Mouse (Mus musculus) heart, embryonic 14.5 days (tissue): ENCODE measurements at regions not wholly inside any gene's neighbourhood (a gene's known extent, or its start where the extent isn't known, plus 50 kb on each side); places are given as distances from the start of the nearest gene placed in this dataset.

ENCODE experiments used
- ATAC-seq: fragments of 200-750 bp; cut with Nextera tagmentation; 2 replicates; pipeline ENCODE4 v1.8.0; 2017; ENCODE audit warnings: low read depth, moderate TSS enrichment; ENCODE audit not compliant: insufficient number of reproducible peaks, insufficient read depth, low FRiP score
- H3K27ac ChIP-seq, 2 experiments: fragments of 200-500 bp in 1 of 2; fragments of 300-500 bp in 1 of 2; sonication (generic) in 1 of 2; replicated peaks in 1 of 2; 2 replicates each; pipeline ENCODE4 v1.5.1; 2012 to 2014; ENCODE audit warnings: low read depth in 2 of 2, low read length in 2 of 2, control low read depth in 1 of 2, mild to moderate bottlenecking in 1 of 2, mixed read lengths in 1 of 2; ENCODE audit not compliant: control insufficient read depth in 1 of 2, insufficient read depth in 1 of 2
- H3K27me3 ChIP-seq: fragments of 300-500 bp; sonication (generic); 2 replicates; pipeline ENCODE4 v1.6.1; 2014; ENCODE audit warnings: mild to moderate bottlenecking, low read length, control low read depth; ENCODE audit not compliant: control insufficient read depth, insufficient read depth
- H3K36me3 ChIP-seq: fragments of 300-500 bp; sonication (generic); 2 replicates; pipeline ENCODE4 v1.6.1; 2014; ENCODE audit warnings: mild to moderate bottlenecking, control low read depth, low read length, mixed read lengths; ENCODE audit not compliant: control insufficient read depth, insufficient read depth
- H3K4me1 ChIP-seq, 2 experiments: fragments of 200-500 bp in 1 of 2; fragments of 300-500 bp in 1 of 2; sonication (generic) in 1 of 2; 2 replicates each; pipeline ENCODE4 v1.6.1; 2012 to 2014; ENCODE audit warnings: low read length in 2 of 2, control low read depth in 1 of 2, mixed read lengths in 1 of 2; ENCODE audit not compliant: control insufficient read depth in 2 of 2, insufficient read depth in 2 of 2
- H3K4me2 ChIP-seq: fragments of 300-500 bp; sonication (generic); 2 replicates; pipeline ENCODE4 v1.6.1; 2014; ENCODE audit warnings: mild to moderate bottlenecking, low read length
- H3K4me3 ChIP-seq, 2 experiments: fragments of 200-500 bp in 1 of 2; fragments of 300-500 bp in 1 of 2; sonication (generic) in 1 of 2; 2 replicates each; pipeline ENCODE4 v1.5.1; 2012 to 2014; ENCODE audit warnings: low read length in 2 of 2, mild to moderate bottlenecking in 2 of 2, control low read depth in 1 of 2, low read depth in 1 of 2, moderate library complexity in 1 of 2; ENCODE audit not compliant: control insufficient read depth in 1 of 2, insufficient read depth in 1 of 2
- H3K9ac ChIP-seq: fragments of 300-500 bp; sonication (generic); 2 replicates; pipeline ENCODE4 v1.6.1; 2014; ENCODE audit warnings: mild to moderate bottlenecking, low read length
- H3K9me3 ChIP-seq: fragments of 300-500 bp; sonication (generic); 2 replicates; pipeline ENCODE4 v1.6.1; 2016; ENCODE audit warnings: low read length, control low read depth; ENCODE audit not compliant: control insufficient read depth
- WGBS: fragments of 180-500 bp; shearing (Covaris S2); extraction: QIAGEN DNeasy Blood & Tissue Kit; methylation state at CpG from one replicate; pipeline ENCODE4 v1.1.7; 2014; 5-methylcytosine and 5-hydroxymethylcytosine counted together

- WGBS = 90% methylated on average over 9 of the region's 9 CpGs
- no peaks in the 10 kb centered on the region for H3K27me3 ChIP-seq
- ATAC-seq = no peak
Observed at GRCm38 (mm10) chr8:49359671-49360070, 515.9 kb upstream of the Tenm3 start.

GRCm38 (mm10) chr8:49348602-49349001, 504.9 kb upstream of the Tenm3 start:
- 50% methylated on average over 3 of the region's 3 CpGs for WGBS
- no peak overlapping the region for H3K9ac ChIP-seq
- H3K4me2 ChIP-seq = no peak overlapping the region
- peak overlapping the region in 1 of 2 experiments; percentile 49; a peak in 3 of 4 replicates for H3K27ac ChIP-seq
- no peaks in the 10 kb centered on the region for H3K9me3 ChIP-seq
- no peaks in the 10 kb centered on the region for H3K27me3 ChIP-seq
- no peak for ATAC-seq
- H3K4me3 ChIP-seq = no peak overlapping the region
- peaks cover 5 to 12% of the 10 kb centered on the region in 2 experiments; a peak in 3 of 4 replicates for H3K4me1 ChIP-seq
- H3K36me3 ChIP-seq = no peaks in the 10 kb centered on the region

More at GRCm38 (mm10) chr8:49359671-49360070, 515.9 kb upstream of the Tenm3 start:
- H3K9me3 ChIP-seq = peaks cover 5% of the 10 kb centered on the region; the same call in 1 of the 2 replicates
- no peaks in the 10 kb centered on the region for H3K36me3 ChIP-seq
- no peak overlapping the region for H3K4me3 ChIP-seq
- 0 out of 4 replicates have a peak, but pooled peaks cover 0 to 3% of the 10 kb centered on the region in 2 experiments for H3K4me1 ChIP-seq
- no peak overlapping the region for H3K27ac ChIP-seq
- H3K9ac ChIP-seq = no peak overlapping the region
- no peak overlapping the region for H3K4me2 ChIP-seq

- no peak for ATAC-seq
- 86% methylated on average over 4 of the region's 4 CpGs for WGBS
- no peaks in the 10 kb centered on the region for H3K27me3 ChIP-seq
Observed at GRCm38 (mm10) chr8:49338716-49339115, 495.0 kb upstream of the Tenm3 start.

GRCm38 (mm10) chr8:49326980-49327379, 483.2 kb upstream of the Tenm3 start:
- Histone ChIP-seq H3K27me3 (no peaks in the 10 kb centered on the region), H3K9me3 (no peaks in the 10 kb centered on the region), H3K4me2 (no peak overlapping the region), H3K4me1 (no peaks in the 10 kb centered on the region), H3K9ac (no peak overlapping the region), H3K36me3 (no peaks in the 10 kb centered on the region), H3K4me3 (no peak overlapping the region), H3K27ac (no peak overlapping the region)
- 86% methylated on average over 4 of the region's 4 CpGs for WGBS
- no peak for ATAC-seq

More at GRCm38 (mm10) chr8:49338716-49339115, 495.0 kb upstream of the Tenm3 start:
- no peaks in the 10 kb centered on the region for H3K9me3 ChIP-seq
- H3K4me2 ChIP-seq = no peak overlapping the region
- no peak overlapping the region for H3K9ac ChIP-seq
- H3K4me1 ChIP-seq = no peaks in the 10 kb centered on the region
- no peak overlapping the region for H3K4me3 ChIP-seq
- no peak overlapping the region for H3K27ac ChIP-seq
- no peaks in the 10 kb centered on the region for H3K36me3 ChIP-seq

- H3K4me2 ChIP-seq = no peak overlapping the region
- 75% methylated on average over 3 of the region's 3 CpGs for WGBS
- H3K27me3 ChIP-seq = no peaks in the 10 kb centered on the region
- no peak overlapping the region for H3K4me3 ChIP-seq
- H3K36me3 ChIP-seq = no peaks in the 10 kb centered on the region
- H3K9ac ChIP-seq = no peak overlapping the region
- no peaks in the 10 kb centered on the region for H3K4me1 ChIP-seq
- no peak overlapping the region for H3K27ac ChIP-seq
- no peaks in the 10 kb centered on the region for H3K9me3 ChIP-seq
- no peak for ATAC-seq
Observed at GRCm38 (mm10) chr8:49321404-49321803, 477.7 kb upstream of the Tenm3 start.

GRCm38 (mm10) chr8:49313483-49314278, 469.9 kb upstream of the Tenm3 start:
- WGBS = 59% methylated on average over 10 of the region's 10 CpGs
- no peak for ATAC-seq
- H3K4me2 ChIP-seq = no peak overlapping the region
- no peak overlapping the region for H3K4me3 ChIP-seq
- 0 out of 4 replicates have a peak overlapping the region, but pooled peaks of 1 of the 2 experiments have one; percentile 24 for H3K27ac ChIP-seq
- H3K27me3 ChIP-seq = no peaks in the 10 kb centered on the region
- H3K9ac ChIP-seq = no peak overlapping the region
- no peaks in the 10 kb centered on the region for H3K36me3 ChIP-seq
- H3K9me3 ChIP-seq = 0 out of 2 replicates have a peak, but pooled peaks cover 3% of the 10 kb centered on the region
- peaks cover 0 to 7% of the 10 kb centered on the region in 2 experiments; a peak in 2 of 4 replicates for H3K4me1 ChIP-seq

- 0 out of 2 replicates have a peak, but pooled peaks cover 3% of the 10 kb centered on the region for H3K9me3 ChIP-seq
- H3K4me1 ChIP-seq = peaks cover 0 to 7% of the 10 kb centered on the region in 2 experiments; a peak in 2 of 4 replicates
- no peak overlapping the region for H3K4me2 ChIP-seq
- 48% methylated on average over 5 of the region's 5 CpGs for WGBS
- H3K27ac ChIP-seq = no peak overlapping the region
- ATAC-seq = no peak
- H3K9ac ChIP-seq = no peak overlapping the region
- no peaks in the 10 kb centered on the region for H3K27me3 ChIP-seq
- no peak overlapping the region for H3K4me3 ChIP-seq
- no peaks in the 10 kb centered on the region for H3K36me3 ChIP-seq
Observed at GRCm38 (mm10) chr8:49312816-49313215, 469.1 kb upstream of the Tenm3 start.
